Mouse (Mus musculus): ENCODE measurements around the gene Abca2. TPM values are rescaled to one million over a fixed set of nuclear protein-coding genes. Genes with fewer than 3 reads are reported as not detected.
"Not testable (repeated sequence)": the region's sequence is repeated elsewhere in the genome, so short reads cannot be mapped to it uniquely, and the experiment has no call there.

Abca2 gene
- polyA plus RNA-seq, 1 experiment from 2014 or later, result 6.7 TPM

- no peak within 1 kb of the TSS; the same call in 1 of the 2 replicates for H3K9ac ChIP-seq (ENCODE audit: low read length)
- ATAC-seq (no peak), DNase-seq (ENCODE audit: low spot score) (no peak)
- H3K4me1 ChIP-seq (ENCODE audit: control insufficient read depth, insufficient read depth, low read length), result peaks cover 10% of the 10 kb centered on the region
- H3K27me3 ChIP-seq (replicated peaks; ENCODE audit: control insufficient read depth, insufficient read depth, low read length), result peaks cover 51% of the 10 kb centered on the region
- H3K9me3 ChIP-seq (replicated peaks; ENCODE audit: control insufficient read depth, low read length), result no peaks in the 10 kb centered on the region
- H3K4me3 ChIP-seq (ENCODE audit: low read depth, low read length), result no peak within 1 kb of the TSS
- no peak within 1 kb of the TSS for H3K4me2 ChIP-seq (ENCODE audit: low read length)
- H3K27ac ChIP-seq (ENCODE audit: low read depth, low read length), result no peak within 1 kb of the TSS
- no peaks in the 10 kb centered on the region for H3K36me3 ChIP-seq (ENCODE audit: control insufficient read depth, insufficient read depth, low read length)
- WGBS, result 60% methylated on average over 8 of the region's 8 CpGs
Observed at GRCm38 (mm10) chr2:25399051-25399450, 29.5 kb upstream of the Abca2 start, which contains the start of gene Npdc1. Gene Npdc1, plus strand, starts transcription at chr2:25399351.

- Histone ChIP-seq H3K4me1 (ENCODE audit: control insufficient read depth, insufficient read depth, low read length) (peaks cover 14% of the 10 kb centered on the region), H3K4me3 (ENCODE audit: low read depth, low read length) (peak overlapping the region; percentile 26), H3K27ac (ENCODE audit: low read depth, low read length) (no peak overlapping the region), H3K9ac (ENCODE audit: low read length) (peak overlapping the region; percentile 54), H3K4me2 (ENCODE audit: low read length) (peak overlapping the region; percentile 54), H3K9me3 (replicated peaks; ENCODE audit: control insufficient read depth, low read length) (no peaks in the 10 kb centered on the region), H3K27me3 (replicated peaks; ENCODE audit: control insufficient read depth, insufficient read depth, low read length) (peaks cover 45% of the 10 kb centered on the region), H3K36me3 (ENCODE audit: control insufficient read depth, insufficient read depth, low read length) (no peaks in the 10 kb centered on the region)
- 21% methylated on average over 16 of the region's 16 CpGs for WGBS
- ATAC-seq (no peak), DNase-seq (ENCODE audit: low spot score) (no peak)
Observed at GRCm38 (mm10) chr2:25400291-25400690, 28.2 kb upstream of the Abca2 start.

- Histone ChIP-seq H3K27ac (ENCODE audit: low read depth, low read length) (no peak overlapping the region), H3K4me2 (ENCODE audit: low read length) (peak overlapping the region; percentile 54), H3K9me3 (replicated peaks; ENCODE audit: control insufficient read depth, low read length) (no peaks in the 10 kb centered on the region), H3K27me3 (replicated peaks; ENCODE audit: control insufficient read depth, insufficient read depth, low read length) (peaks cover 41% of the 10 kb centered on the region), H3K9ac (ENCODE audit: low read length) (peak overlapping the region; percentile 54), H3K36me3 (ENCODE audit: control insufficient read depth, insufficient read depth, low read length) (no peaks in the 10 kb centered on the region), H3K4me1 (ENCODE audit: control insufficient read depth, insufficient read depth, low read length) (peaks cover 14% of the 10 kb centered on the region), H3K4me3 (ENCODE audit: low read depth, low read length) (peak overlapping the region; percentile 26)
- ATAC-seq (no peak), DNase-seq (ENCODE audit: low spot score) (peak; percentile 71)
- 3% methylated on average over 17 of the region's 17 CpGs for WGBS
Observed at GRCm38 (mm10) chr2:25400764-25401163, 27.7 kb upstream of the Abca2 start.

GRCm38 (mm10) chr2:25402377-25402971 is 26.0 kb upstream of the Abca2 start:
- Histone ChIP-seq H3K4me1 (ENCODE audit: control insufficient read depth, insufficient read depth, low read length) (peaks cover 10% of the 10 kb centered on the region), H3K4me3 (ENCODE audit: low read depth, low read length) (peak overlapping the region; percentile 95), H3K27ac (ENCODE audit: low read depth, low read length) (peak overlapping the region; percentile 91), H3K27me3 (replicated peaks; ENCODE audit: control insufficient read depth, insufficient read depth, low read length) (peaks cover 24% of the 10 kb centered on the region), H3K4me2 (ENCODE audit: low read length) (peak overlapping the region; percentile 73), H3K9ac (ENCODE audit: low read length) (peak overlapping the region; percentile 99), H3K36me3 (ENCODE audit: control insufficient read depth, insufficient read depth, low read length) (peaks cover 5% of the 10 kb centered on the region), H3K9me3 (replicated peaks; ENCODE audit: control insufficient read depth, low read length) (no peaks in the 10 kb centered on the region)
- WGBS, result under 1% methylated on average over 13 of the region's 13 CpGs
- DNase-seq (ENCODE audit: low spot score) (peak; percentile 91), ATAC-seq (peak; percentile 47)

GRCm38 (mm10) chr2:25402972-25403601 is 25.4 kb upstream of the Abca2 start:
- peak; percentile 88 for ATAC-seq

GRCm38 (mm10) chr2:25403994-25404393 is 24.5 kb upstream of the Abca2 start:
- peak overlapping the region; percentile 73 for H3K4me2 ChIP-seq (ENCODE audit: low read length)

More at GRCm38 (mm10) chr2:25402972-25403601, 25.4 kb upstream of the Abca2 start:
- peak overlapping the region; percentile 99 for H3K9ac ChIP-seq (ENCODE audit: low read length)
- no peaks in the 10 kb centered on the region for H3K9me3 ChIP-seq (replicated peaks; ENCODE audit: control insufficient read depth, low read length)
- peaks cover 11% of the 10 kb centered on the region for H3K36me3 ChIP-seq (ENCODE audit: control insufficient read depth, insufficient read depth, low read length)
- peaks cover 10% of the 10 kb centered on the region for H3K4me1 ChIP-seq (ENCODE audit: control insufficient read depth, insufficient read depth, low read length)
- WGBS, result under 1% methylated on average over 40 of the region's 54 CpGs
- DNase-seq (ENCODE audit: low spot score), result peak; percentile 93
- H3K4me3 ChIP-seq (ENCODE audit: low read depth, low read length), result peak overlapping the region; percentile 95
- H3K4me2 ChIP-seq (ENCODE audit: low read length), result peak overlapping the region; percentile 73
- H3K27ac ChIP-seq (ENCODE audit: low read depth, low read length), result peak overlapping the region; percentile 91
- H3K27me3 ChIP-seq (replicated peaks; ENCODE audit: control insufficient read depth, insufficient read depth, low read length), result peaks cover 18% of the 10 kb centered on the region

GRCm38 (mm10) chr2:25408908-25409307 is 19.6 kb upstream of the Abca2 start:
- H3K27me3 ChIP-seq (replicated peaks; ENCODE audit: control insufficient read depth, insufficient read depth, low read length), result no peaks in the 10 kb centered on the region
- WGBS, result 88% methylated on average over 10 of the region's 10 CpGs
- no peak for ATAC-seq

More at GRCm38 (mm10) chr2:25403994-25404393, 24.5 kb upstream of the Abca2 start:
- Histone ChIP-seq H3K27ac (ENCODE audit: low read depth, low read length) (0 out of 2 replicates have a peak overlapping the region, but pooled peaks have one; percentile 91), H3K36me3 (ENCODE audit: control insufficient read depth, insufficient read depth, low read length) (peaks cover 19% of the 10 kb centered on the region), H3K9ac (ENCODE audit: low read length) (peak overlapping the region; percentile 99), H3K4me3 (ENCODE audit: low read depth, low read length) (peak overlapping the region; percentile 95), H3K4me1 (ENCODE audit: control insufficient read depth, insufficient read depth, low read length) (peaks cover 10% of the 10 kb centered on the region), H3K27me3 (replicated peaks; ENCODE audit: control insufficient read depth, insufficient read depth, low read length) (peaks cover 15% of the 10 kb centered on the region), H3K9me3 (replicated peaks; ENCODE audit: control insufficient read depth, low read length) (no peaks in the 10 kb centered on the region)
- 87% methylated on average over 4 of the region's 4 CpGs for WGBS
- ATAC-seq (no peak), DNase-seq (ENCODE audit: low spot score) (no peak)

GRCm38 (mm10) chr2:25413436-25413835 is 15.1 kb upstream of the Abca2 start:
- not testable (repeated sequence) for H3K4me1 ChIP-seq (ENCODE audit: control insufficient read depth, insufficient read depth, low read length); H3K27me3 ChIP-seq (replicated peaks; ENCODE audit: control insufficient read depth, insufficient read depth, low read length); H3K27ac ChIP-seq (ENCODE audit: low read depth, low read length); H3K9me3 ChIP-seq (replicated peaks; ENCODE audit: control insufficient read depth, low read length); H3K4me2 ChIP-seq (ENCODE audit: low read length); ATAC-seq; H3K4me3 ChIP-seq (ENCODE audit: low read depth, low read length); DNase-seq (ENCODE audit: low spot score); H3K9ac ChIP-seq (ENCODE audit: low read length)
- peaks cover 24% of the 10 kb centered on the region for H3K36me3 ChIP-seq (ENCODE audit: control insufficient read depth, insufficient read depth, low read length)

More at GRCm38 (mm10) chr2:25408908-25409307, 19.6 kb upstream of the Abca2 start:
- no peaks in the 10 kb centered on the region for H3K9me3 ChIP-seq (replicated peaks; ENCODE audit: control insufficient read depth, low read length)
- no peak overlapping the region for H3K27ac ChIP-seq (ENCODE audit: low read depth, low read length)
- H3K4me1 ChIP-seq (ENCODE audit: control insufficient read depth, insufficient read depth, low read length), result peaks cover 9% of the 10 kb centered on the region
- H3K9ac ChIP-seq (ENCODE audit: low read length), result no peak overlapping the region
- H3K36me3 ChIP-seq (ENCODE audit: control insufficient read depth, insufficient read depth, low read length), result peaks cover 37% of the 10 kb centered on the region
- no peak overlapping the region for H3K4me3 ChIP-seq (ENCODE audit: low read depth, low read length)
- DNase-seq (ENCODE audit: low spot score), result no peak
- H3K4me2 ChIP-seq (ENCODE audit: low read length), result no peak overlapping the region

- ATAC-seq (no peak), DNase-seq (ENCODE audit: low spot score) (no peak)
- H3K9me3 ChIP-seq (replicated peaks; ENCODE audit: control insufficient read depth, low read length), result no peaks in the 10 kb centered on the region
- H3K27ac ChIP-seq (ENCODE audit: low read depth, low read length), result no peak overlapping the region
- H3K36me3 ChIP-seq (ENCODE audit: control insufficient read depth, insufficient read depth, low read length), result no peaks in the 10 kb centered on the region
- H3K9ac ChIP-seq (ENCODE audit: low read length), result no peak overlapping the region
- H3K4me3 ChIP-seq (ENCODE audit: low read depth, low read length), result no peak overlapping the region
- no peak overlapping the region for H3K4me2 ChIP-seq (ENCODE audit: low read length)
- 8% methylated on average over 3 of the region's 3 CpGs for WGBS
- H3K4me1 ChIP-seq (ENCODE audit: control insufficient read depth, insufficient read depth, low read length), result no peaks in the 10 kb centered on the region
- H3K27me3 ChIP-seq (replicated peaks; ENCODE audit: control insufficient read depth, insufficient read depth, low read length), result no peaks in the 10 kb centered on the region
Observed at GRCm38 (mm10) chr2:25417426-25417825, 11.1 kb upstream of the Abca2 start.

All from forebrain, embryonic 14.5 days (tissue).